ENCODE assay signal across 7 mouse cellular contexts in the genomic region with DNA sequence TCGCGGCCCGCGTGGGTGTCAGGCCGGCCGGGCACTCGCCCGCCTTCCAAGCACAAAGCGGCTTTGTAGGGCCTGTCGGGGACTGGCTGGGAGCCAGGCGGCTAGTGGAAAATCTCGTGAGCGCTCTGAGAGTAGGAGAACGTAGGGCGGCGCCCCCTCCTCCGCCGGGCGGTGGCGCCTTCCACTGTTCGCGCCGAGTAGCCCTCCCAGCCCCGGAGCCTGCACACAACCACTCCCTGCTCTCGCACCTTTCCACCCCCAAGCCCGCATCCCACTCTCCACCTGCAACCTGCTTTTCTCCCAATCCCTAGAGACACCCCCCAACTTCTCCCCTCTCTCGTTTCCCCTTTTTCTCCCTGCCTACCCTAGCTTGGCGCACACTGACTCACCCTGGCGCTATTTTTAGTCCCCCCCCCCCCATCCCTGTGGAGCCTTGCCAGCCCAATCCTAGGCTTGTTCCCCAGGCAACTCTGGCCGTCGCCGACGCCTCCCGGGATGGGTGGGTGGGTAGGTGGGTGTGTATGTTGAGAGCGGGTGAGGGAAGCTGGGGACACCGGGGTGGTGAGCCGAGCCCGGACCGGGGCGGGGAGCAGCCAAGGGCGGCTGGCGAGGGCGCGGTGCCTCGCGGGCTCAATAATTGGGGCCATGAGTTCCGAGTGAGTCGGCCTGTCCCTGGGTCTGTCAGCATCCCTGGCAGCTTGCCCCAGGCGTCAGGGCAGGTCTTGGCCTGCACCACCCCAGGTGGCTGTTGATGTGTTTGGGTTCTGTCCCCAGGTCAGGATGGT. TPM values are rescaled to one million over a fixed set of nuclear protein-coding genes. Genes with fewer than 3 reads are reported as not detected.
DNase-seq lines count a peak whose midpoint lies in the region; ATAC-seq lines count a peak whose summit lies in the region.

No protein-coding gene starts in this region.

- ATAC-seq in embryonic facial prominence, embryonic 11.5 days (replicated peaks; ENCODE audit: insufficient number of reproducible peaks, low FRiP score, low TSS enrichment, low read depth), result peak; percentile 35
- ATAC-seq in limb, embryonic 11.5 days (ENCODE audit: insufficient number of reproducible peaks, low FRiP score, low TSS enrichment, low read depth), result peak; percentile 45
- peak; percentile 72 for ATAC-seq in midbrain, embryonic 13.5 days

- peak overlapping the region; percentile 83 for H3K9ac ChIP-seq in embryonic facial prominence, embryonic 11.5 days (replicated peaks; ENCODE audit: low read length)
- peak overlapping the region; percentile 79 for H3K9ac ChIP-seq in limb, embryonic 11.5 days (ENCODE audit: low read length)
- peak overlapping the region; percentile 85 for H3K9ac ChIP-seq in midbrain, embryonic 13.5 days (replicated peaks)

- H3K4me1 ChIP-seq in embryonic facial prominence, embryonic 11.5 days (ENCODE audit: control insufficient read depth, insufficient read depth, low read length), result peaks cover 17% of the 10 kb centered on the region
- H3K4me1 ChIP-seq in limb, embryonic 11.5 days (ENCODE audit: control insufficient read depth, insufficient read depth, low read length), result peaks cover 45% of the 10 kb centered on the region
- H3K4me1 ChIP-seq in midbrain, embryonic 13.5 days (replicated peaks), result peaks cover 76% of the 10 kb centered on the region

- H3K4me3 ChIP-seq in embryonic facial prominence, embryonic 11.5 days (ENCODE audit: low read depth, low read length), result peak overlapping the region; percentile 55
- H3K4me3 ChIP-seq in limb, embryonic 11.5 days (ENCODE audit: low read depth, low read length), result peak overlapping the region; percentile 56
- H3K4me3 ChIP-seq in midbrain, embryonic 13.5 days (replicated peaks), result peak overlapping the region; percentile 67

- H3K4me2 ChIP-seq in embryonic facial prominence, embryonic 11.5 days (ENCODE audit: low read depth, low read length), result peak overlapping the region; percentile 97
- peak overlapping the region; percentile 88 for H3K4me2 ChIP-seq in limb, embryonic 11.5 days (ENCODE audit: low read depth, severe bottlenecking)
- peak overlapping the region; percentile 80 for H3K4me2 ChIP-seq in midbrain, embryonic 13.5 days (replicated peaks)

- WGBS in embryonic facial prominence, embryonic 11.5 days, result 1% methylated on average over 46 of the region's 49 CpGs
- WGBS in limb, embryonic 11.5 days, result 1% methylated on average over 36 of the region's 49 CpGs
- 1% methylated on average over 48 of the region's 49 CpGs for whole genome bisulfite sequencing in midbrain, embryonic 13.5 days

- H3K27ac ChIP-seq in embryonic facial prominence, embryonic 11.5 days (replicated peaks; ENCODE audit: low read depth, low read length), result peak overlapping the region; percentile 97
- peak overlapping the region; percentile 97 for H3K27ac ChIP-seq in limb, embryonic 11.5 days (replicated peaks; ENCODE audit: low read depth, low read length)
- H3K27ac ChIP-seq in midbrain, embryonic 13.5 days, result peak overlapping the region; percentile 100

- H3K27me3 ChIP-seq in embryonic facial prominence, embryonic 11.5 days (ENCODE audit: control insufficient read depth, insufficient read depth, low read length), result no peaks in the 10 kb centered on the region
- H3K27me3 ChIP-seq in limb, embryonic 11.5 days (ENCODE audit: control insufficient read depth, insufficient read depth, low read length), result no peaks in the 10 kb centered on the region
- no peaks in the 10 kb centered on the region for H3K27me3 ChIP-seq in midbrain, embryonic 13.5 days

- no peaks in the 10 kb centered on the region for H3K9me3 ChIP-seq in embryonic facial prominence, embryonic 11.5 days (replicated peaks; ENCODE audit: control insufficient read depth, low read length)
- H3K9me3 ChIP-seq in limb, embryonic 11.5 days (ENCODE audit: control insufficient read depth, low read length), result no peaks in the 10 kb centered on the region
- H3K9me3 ChIP-seq in midbrain, embryonic 13.5 days, result no peaks in the 10 kb centered on the region

- DNase-seq in adrenal gland, postnatal 10 days, result peak; percentile 89
- DNase-seq in embryonic facial prominence, embryonic 11.5 days (ENCODE audit: low spot score), result peak; percentile 89
- DNase-seq in heart, adult 11 months, result peak; percentile 99
- peak; percentile 91 for DNase-seq in kidney, adult 18-20 months
- DNase-seq in limb, embryonic 11.5 days (ENCODE audit: low spot score), result no peak
- DNase-seq in spleen, adult 12 weeks (ENCODE audit: low spot score), result peak; percentile 78

- no peaks in the 10 kb centered on the region for H3K36me3 ChIP-seq in embryonic facial prominence, embryonic 11.5 days (replicated peaks; ENCODE audit: control insufficient read depth, insufficient read depth, low read depth, low read length)
- peaks cover 2% of the 10 kb centered on the region; the same call in 1 of the 2 replicates for H3K36me3 ChIP-seq in limb, embryonic 11.5 days (ENCODE audit: control insufficient read depth, insufficient read depth, low read length)
- peaks cover 8% of the 10 kb centered on the region for H3K36me3 ChIP-seq in midbrain, embryonic 13.5 days

RNA-seq across cellular contexts. Expression of gene Cic, which starts 11.8 kb away (rescaled TPM):
- total RNA-seq in adrenal gland, postnatal 10 days (2021), result 100 to 1,000 TPM in 1 of 2 experiments, 10 to 100 TPM in 1; 92.7 to 116 TPM
- polyA plus RNA-seq in embryonic facial prominence, embryonic 11.5 days (2014; fragmentation: Nextera tagmentation; extraction: Ambion mirVana), result 26.6 and 27.0 TPM in 2 replicates
- polyA plus RNA-seq in limb, embryonic 11.5 days (2014; fragmentation: Nextera tagmentation; extraction: Ambion mirVana), result 32.5 and 34.2 TPM in 2 replicates
- 37.6 and 44.2 TPM in 2 replicates for polyA plus RNA-seq in midbrain, embryonic 13.5 days (2015; fragmentation: Nextera tagmentation; extraction: Ambion mirVana)

RNA-seq across cellular contexts. Expression of gene Pafah1b3, which starts 18.5 kb away (rescaled TPM):
- 10 to 100 TPM; 38.1 to 39.7 TPM for total RNA-seq in adrenal gland, postnatal 10 days (2021)
- 287 and 312 TPM in 2 replicates for polyA plus RNA-seq in embryonic facial prominence, embryonic 11.5 days (2014; fragmentation: Nextera tagmentation; extraction: Ambion mirVana)
- 249 and 261 TPM in 2 replicates for polyA plus RNA-seq in limb, embryonic 11.5 days (2014; fragmentation: Nextera tagmentation; extraction: Ambion mirVana)
- polyA plus RNA-seq in midbrain, embryonic 13.5 days (2015; fragmentation: Nextera tagmentation; extraction: Ambion mirVana), result 665 and 668 TPM in 2 replicates

RNA-seq across cellular contexts. Expression of gene Prr19, which starts 21.9 kb away (rescaled TPM):
- total RNA-seq in adrenal gland, postnatal 10 days (2021), result not detected
- polyA plus RNA-seq in embryonic facial prominence, embryonic 11.5 days (2014; fragmentation: Nextera tagmentation; extraction: Ambion mirVana), result 1.6 TPM in 2 replicates
- polyA plus RNA-seq in limb, embryonic 11.5 days (2014; fragmentation: Nextera tagmentation; extraction: Ambion mirVana), result 1.1 and 1.4 TPM in 2 replicates
- 2.1 and 3.1 TPM in 2 replicates for polyA plus RNA-seq in midbrain, embryonic 13.5 days (2015; fragmentation: Nextera tagmentation; extraction: Ambion mirVana)

RNA-seq across cellular contexts. Expression of gene Tmem145, which starts 26.6 kb away (rescaled TPM):
- 1 to 10 TPM; 1.1 to 2.2 TPM for total RNA-seq in adrenal gland, postnatal 10 days (2021)
- 0.91 and 1.3 TPM in 2 replicates for polyA plus RNA-seq in embryonic facial prominence, embryonic 11.5 days (2014; fragmentation: Nextera tagmentation; extraction: Ambion mirVana)
- 0.33 and 0.58 TPM in 2 replicates for polyA plus RNA-seq in limb, embryonic 11.5 days (2014; fragmentation: Nextera tagmentation; extraction: Ambion mirVana)
- 41.1 and 47.1 TPM in 2 replicates for polyA plus RNA-seq in midbrain, embryonic 13.5 days (2015; fragmentation: Nextera tagmentation; extraction: Ambion mirVana)

RNA-seq across cellular contexts. Expression of gene Erf, which starts 28.7 kb away (rescaled TPM):
- 10 to 100 TPM; 33.0 to 42.3 TPM for total RNA-seq in adrenal gland, postnatal 10 days (2021)
- polyA plus RNA-seq in embryonic facial prominence, embryonic 11.5 days (2014; fragmentation: Nextera tagmentation; extraction: Ambion mirVana), result 19.4 and 22.6 TPM in 2 replicates
- 25.6 and 28.6 TPM in 2 replicates for polyA plus RNA-seq in limb, embryonic 11.5 days (2014; fragmentation: Nextera tagmentation; extraction: Ambion mirVana)
- polyA plus RNA-seq in midbrain, embryonic 13.5 days (2015; fragmentation: Nextera tagmentation; extraction: Ambion mirVana), result 4.4 and 5.7 TPM in 2 replicates
